Mouse (Mus musculus) embryonic facial prominence, embryonic 14.5 days (tissue): ENCODE results near the gene Nlrp5. TPM values are rescaled to one million over a fixed set of nuclear protein-coding genes. Genes with fewer than 3 reads are reported as not detected.
"Not testable (repeated sequence)": the region's sequence is repeated elsewhere in the genome, so short reads cannot be mapped to it uniquely, and the experiment has no call there.

Experiments
- ATAC-seq: fragments of 200-750 bp; cut with Nextera tagmentation; 2 replicates; pipeline ENCODE4 v1.8.0; 2017; ENCODE audit warnings: low read depth, moderate number of reproducible peaks, moderate TSS enrichment
- DNase-seq: peaks from one replicate; pipeline ENCODE4 v3.0.0-alpha.2; 2015; ENCODE audit warnings: low spot score
- H3K27ac ChIP-seq: fragments of 300-500 bp; sonication (generic); replicated peaks from 2 replicates; pipeline ENCODE4 v1.5.1; 2014; ENCODE audit warnings: low read depth, mild to moderate bottlenecking, low read length, moderate library complexity
- H3K27me3 ChIP-seq: fragments of 300-500 bp; sonication (generic); replicated peaks from 2 replicates; pipeline ENCODE4 v1.6.1; 2014; ENCODE audit warnings: low read length; ENCODE audit not compliant: control insufficient read depth, insufficient read depth
- H3K36me3 ChIP-seq: fragments of 300-500 bp; sonication (generic); 2 replicates; pipeline ENCODE4 v1.6.1; 2014; ENCODE audit warnings: low read length, mixed read lengths; ENCODE audit not compliant: control insufficient read depth, insufficient read depth
- H3K4me1 ChIP-seq: fragments of 300-500 bp; sonication (generic); 2 replicates; pipeline ENCODE4 v1.6.1; 2014; ENCODE audit warnings: antibody characterized with exemption, low read length; ENCODE audit not compliant: control insufficient read depth, insufficient read depth
- H3K4me2 ChIP-seq: fragments of 300-500 bp; sonication (generic); 2 replicates; pipeline ENCODE4 v1.6.1; 2014; ENCODE audit warnings: low read depth, mild to moderate bottlenecking, low read length, moderate library complexity, mixed read lengths
- H3K4me3 ChIP-seq: fragments of 300-500 bp; sonication (generic); 2 replicates; pipeline ENCODE4 v1.5.1; 2014; ENCODE audit warnings: low read depth, mild to moderate bottlenecking, low read length
- H3K9ac ChIP-seq: fragments of 300-500 bp; sonication (generic); 2 replicates; pipeline ENCODE4 v1.6.1; 2014; ENCODE audit warnings: low read depth, mild to moderate bottlenecking, low read length, moderate library complexity, mixed read lengths
- H3K9me3 ChIP-seq: fragments of 300-500 bp; sonication (generic); 2 replicates; pipeline ENCODE4 v1.6.1; 2016; ENCODE audit warnings: low read length; ENCODE audit not compliant: control insufficient read depth
- WGBS: fragments of 180-500 bp; shearing (Covaris S2); extraction: QIAGEN DNeasy Blood & Tissue Kit; methylation state at CpG from one replicate; pipeline ENCODE4 v1.1.7; 2014; 5-methylcytosine and 5-hydroxymethylcytosine counted together
- microRNA-seq: library from miRNA; unstranded; fragments of <30 nt; microRNA quantifications from one replicate; pipeline ENCODE4, GENCODE M21; 2016; ENCODE audit warnings: borderline number of aligned reads
- polyA plus RNA-seq: library from polyadenylated mRNA; unstranded; fragments of >200 nt; fragmentation: Nextera tagmentation; extraction: Ambion mirVana; gene quantifications from 2 replicates; pipeline ENCODE4 v1.2.1, GENCODE M21; 2014

The Nlrp5 gene
- polyA plus RNA-seq: 0.10 and 0.16 TPM in 2 replicates

DNA sequence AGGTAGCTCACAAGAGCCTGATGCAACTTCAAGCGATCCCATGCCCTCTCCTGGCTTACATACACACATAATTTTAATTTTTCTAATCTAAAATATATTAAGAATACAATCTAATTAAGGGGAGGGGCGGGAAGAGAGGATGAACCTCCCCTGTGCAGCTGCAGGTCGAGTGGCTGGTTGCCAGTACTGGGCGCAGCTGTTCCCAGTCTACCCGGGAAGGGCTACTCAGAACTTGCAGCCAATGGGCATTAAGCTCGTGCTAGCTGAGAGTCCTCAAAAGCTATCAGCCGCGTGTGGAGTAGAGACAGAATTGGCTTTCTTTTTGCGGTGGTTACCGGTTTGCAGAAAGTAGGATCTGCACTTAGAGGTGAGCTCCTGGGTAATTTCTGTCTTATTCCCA is at the start of gene Nlrp5:
Gene Nlrp5 (plus strand): TSS at position 301 of the 400 bp plus-strand sequence.
- Histone ChIP-seq H3K4me1 (no peaks in the 10 kb centered on the region), H3K4me3 (no peak within 1 kb of the TSS), H3K4me2 (no peak within 1 kb of the TSS), H3K27ac (no peak within 1 kb of the TSS), H3K9ac (no peak within 1 kb of the TSS), H3K36me3 (no peaks in the 10 kb centered on the region), H3K9me3 (peaks cover 26% of the 10 kb centered on the region), H3K27me3 (no peaks in the 10 kb centered on the region)
- ATAC-seq (no peak), DNase-seq (no peak)
- WGBS: 67% methylated on average over 10 of the region's 10 CpGs

DNA sequence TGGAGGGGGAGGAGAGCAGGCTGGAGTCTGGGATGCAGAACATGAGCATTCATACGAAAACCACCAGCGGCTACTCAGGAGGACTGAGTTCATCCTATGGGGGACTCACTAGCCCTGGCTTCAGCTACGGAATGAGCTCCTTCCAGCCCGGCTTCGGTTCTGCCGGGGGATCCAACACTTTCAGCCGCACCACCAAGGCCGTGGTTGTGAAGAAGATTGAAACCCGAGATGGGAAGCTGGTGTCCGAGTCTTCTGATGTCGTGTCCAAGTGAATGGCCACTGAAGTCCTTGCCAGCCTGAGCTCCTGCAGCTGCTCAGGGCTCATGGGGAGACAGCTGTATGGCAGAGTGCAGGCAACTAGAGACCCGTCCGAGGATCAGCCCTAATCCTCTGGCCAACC is 27.4 kb upstream of the Nlrp5 start:
- not testable (repeated sequence) for H3K4me1 ChIP-seq, ATAC-seq, DNase-seq, H3K4me2 ChIP-seq, H3K27me3 ChIP-seq, H3K27ac ChIP-seq, H3K9ac ChIP-seq, H3K4me3 ChIP-seq, H3K36me3 ChIP-seq
- WGBS: 80% methylated on average over 7 of the region's 13 CpGs
- H3K9me3 ChIP-seq: peaks cover 34% of the 10 kb centered on the region

DNA sequence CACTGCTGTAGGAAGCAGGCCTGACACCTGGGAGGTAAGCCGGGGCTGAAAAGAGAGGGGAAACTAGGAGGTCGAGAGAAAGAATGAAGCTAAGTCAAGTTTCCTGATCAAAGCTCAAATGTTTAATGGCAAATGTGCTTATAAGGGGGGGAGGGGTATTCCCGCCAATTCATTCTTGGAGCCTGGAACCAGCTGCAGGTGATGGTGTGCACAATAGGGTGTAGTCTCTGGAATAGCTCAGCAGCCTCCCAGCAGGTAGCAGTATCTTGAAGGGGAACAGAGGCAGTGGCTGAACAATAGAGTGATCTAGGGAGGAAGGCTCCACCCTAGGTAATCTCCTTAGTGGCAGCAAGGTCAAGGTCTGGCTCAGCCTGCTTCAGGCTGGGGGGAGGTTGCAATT is 84.5 kb downstream of the Nlrp5 start:
- ATAC-seq: not testable (repeated sequence)
- WGBS: 69% methylated on average over 3 of the region's 3 CpGs
- peaks cover 29% of the 10 kb centered on the region for H3K9me3 ChIP-seq

DNA sequence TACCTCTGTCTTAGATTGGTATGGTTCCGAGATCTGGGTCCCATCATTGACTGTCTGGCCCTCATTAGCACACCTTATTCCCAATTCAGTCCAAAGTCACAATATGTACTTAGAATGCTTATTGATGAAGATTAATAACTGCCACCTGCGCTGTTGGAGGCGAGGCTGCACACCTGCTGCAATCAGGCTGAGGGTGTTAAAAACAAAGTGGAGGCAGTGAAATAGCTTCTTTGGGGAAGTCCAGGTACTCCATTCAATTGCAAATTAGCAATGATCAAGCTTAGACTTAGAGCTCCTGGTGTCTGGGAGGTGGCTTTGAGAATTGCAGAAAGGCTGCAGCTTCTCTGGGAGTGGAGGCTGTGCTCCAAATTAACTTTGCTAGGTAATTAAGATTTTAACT is 85.1 kb downstream of the Nlrp5 start:
- ATAC-seq, H3K27me3 ChIP-seq, DNase-seq, H3K36me3 ChIP-seq, H3K4me3 ChIP-seq, H3K27ac ChIP-seq, H3K4me1 ChIP-seq, H3K9ac ChIP-seq, H3K4me2 ChIP-seq: not testable (repeated sequence)
- peaks cover 28% of the 10 kb centered on the region for H3K9me3 ChIP-seq
- 69% methylated on average over 3 of the region's 3 CpGs for WGBS

More for the DNA sequence above, 84.5 kb downstream of the Nlrp5 start:
- H3K36me3 ChIP-seq, H3K27ac ChIP-seq, H3K27me3 ChIP-seq, H3K4me3 ChIP-seq, H3K4me2 ChIP-seq, H3K9ac ChIP-seq, H3K4me1 ChIP-seq, DNase-seq: not testable (repeated sequence)

DNA sequence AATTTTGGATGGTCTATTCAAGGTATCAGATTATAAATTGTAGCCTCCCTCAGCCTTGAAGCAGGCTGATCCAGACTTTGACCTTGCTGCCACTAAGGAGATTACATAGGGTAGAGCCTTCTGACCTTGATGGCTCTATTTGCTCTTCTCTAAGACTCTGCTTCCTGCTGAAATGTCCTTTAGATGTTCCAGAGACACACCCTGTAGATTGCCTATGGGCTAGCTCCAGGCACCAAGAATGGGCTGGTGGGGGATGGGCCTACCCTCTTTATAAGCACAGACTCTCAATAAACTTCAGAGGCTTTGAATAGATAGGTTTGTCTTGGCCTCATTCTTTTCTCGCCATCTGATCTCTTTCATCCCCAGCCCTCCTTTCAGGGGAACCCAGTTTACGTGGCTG is 87.2 kb downstream of the Nlrp5 start:
- H3K9me3 ChIP-seq: peaks cover 10% of the 10 kb centered on the region; the same call in 1 of the 2 replicates
- H3K27me3 ChIP-seq, H3K4me3 ChIP-seq, H3K4me1 ChIP-seq, H3K36me3 ChIP-seq, DNase-seq, H3K27ac ChIP-seq, ATAC-seq, H3K4me2 ChIP-seq, H3K9ac ChIP-seq: not testable (repeated sequence)
- 57% methylated on average over 2 of the region's 2 CpGs for WGBS

Small RNA genes within 50 kb of the gene (microRNA-seq; reads per million reads assigned to microRNA genes)
- gene Gm25196: not detected

Other genes starting within 250 kb of the Nlrp5 start
- not detected in 2 replicates for gene Gm10662, start 241.4 kb upstream of the Nlrp5 start, polyA plus RNA-seq
- gene Vmn1r165, start 168.6 kb upstream of the Nlrp5 start, polyA plus RNA-seq: not detected in 2 replicates
- not detected in 2 replicates for gene Vmn1r166, start 134.2 kb upstream of the Nlrp5 start, polyA plus RNA-seq
- not detected in 2 replicates for gene Gm6902, start 107.0 kb upstream of the Nlrp5 start, polyA plus RNA-seq
- not detected in 2 replicates for gene Nlrp4e, start 84.7 kb upstream of the Nlrp5 start, polyA plus RNA-seq
- gene Vmn1r167, start 121.3 kb downstream of the Nlrp5 start, polyA plus RNA-seq: not detected in 2 replicates
- not detected in 2 replicates for gene Vmn1r168, start 153.8 kb downstream of the Nlrp5 start, polyA plus RNA-seq
- not detected in 2 replicates for gene Vmn1r169, start 189.6 kb downstream of the Nlrp5 start, polyA plus RNA-seq
- gene Vmn1r170, start 220.3 kb downstream of the Nlrp5 start, polyA plus RNA-seq: not detected in 2 replicates
- gene Vmn1r171, start 244.8 kb downstream of the Nlrp5 start, polyA plus RNA-seq: not detected in 2 replicates